Mouse (Mus musculus): Measurements from ENCODE around the gene Bmp2. TPM values are rescaled to one million over a fixed set of nuclear protein-coding genes. Genes with fewer than 3 reads are reported as not detected.

Bmp2 gene
- polyA plus RNA-seq, 1 experiment from 2014 or later = 0.78 TPM

GRCm38 (mm10) chr2:133522121-133522520 is 29.8 kb upstream of the Bmp2 start:
- H3K9ac ChIP-seq (replicated peaks; ENCODE audit: low read depth, low read length) = no peak overlapping the region
- ATAC-seq (ENCODE audit: low read depth) = no peak
- no peak overlapping the region for H3K4me3 ChIP-seq (ENCODE audit: low read depth, low read length)
- no peaks in the 10 kb centered on the region for H3K27me3 ChIP-seq (ENCODE audit: control insufficient read depth, insufficient read depth, low read length)
- H3K4me1 ChIP-seq (ENCODE audit: control insufficient read depth, insufficient read depth, low read length) = no peaks in the 10 kb centered on the region
- no peaks in the 10 kb centered on the region for H3K9me3 ChIP-seq (ENCODE audit: control insufficient read depth, low read length)
- H3K27ac ChIP-seq (ENCODE audit: low read depth, low read length) = no peak overlapping the region
- H3K4me2 ChIP-seq (ENCODE audit: low read depth, low read length) = no peak overlapping the region
- WGBS = 88% methylated on average over 2 of the region's 2 CpGs
- no peaks in the 10 kb centered on the region for H3K36me3 ChIP-seq (ENCODE audit: control insufficient read depth, insufficient read depth, low read length)

- H3K4me3 ChIP-seq (ENCODE audit: low read depth, low read length) = no peak overlapping the region
- no peaks in the 10 kb centered on the region for H3K27me3 ChIP-seq (ENCODE audit: control insufficient read depth, insufficient read depth, low read length)
- no peak overlapping the region for H3K4me2 ChIP-seq (ENCODE audit: low read depth, low read length)
- ATAC-seq (ENCODE audit: low read depth) = no peak
- no peaks in the 10 kb centered on the region for H3K4me1 ChIP-seq (ENCODE audit: control insufficient read depth, insufficient read depth, low read length)
- no peak overlapping the region for H3K27ac ChIP-seq (ENCODE audit: low read depth, low read length)
- H3K36me3 ChIP-seq (ENCODE audit: control insufficient read depth, insufficient read depth, low read length) = no peaks in the 10 kb centered on the region
- H3K9me3 ChIP-seq (ENCODE audit: control insufficient read depth, low read length) = no peaks in the 10 kb centered on the region
- H3K9ac ChIP-seq (replicated peaks; ENCODE audit: low read depth, low read length) = no peak overlapping the region
- WGBS = 56% methylated on average over 4 of the region's 4 CpGs
These were observed 26.3 kb upstream of the Bmp2 start for GRCm38 (mm10) chr2:133525621-133526181.

DNA sequence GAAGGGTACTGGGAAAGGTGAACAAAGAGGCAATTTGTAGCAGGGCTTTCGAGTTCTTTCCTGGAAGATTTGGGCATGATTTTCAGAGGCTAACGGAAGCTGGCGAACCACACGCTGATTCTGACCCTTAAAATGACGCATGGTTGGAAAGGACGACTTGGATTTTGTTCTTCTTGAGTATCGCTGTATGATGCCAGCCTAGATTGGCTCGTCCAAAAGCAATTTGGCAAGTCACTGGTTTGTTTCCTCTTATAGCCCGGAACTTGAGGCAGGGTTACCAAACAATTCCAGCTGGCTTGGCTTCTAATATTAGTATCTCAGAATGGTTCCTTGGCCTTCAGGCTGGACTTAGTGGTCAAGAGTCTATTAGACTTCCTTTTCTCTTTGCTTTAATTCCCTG is 22.6 kb upstream of the Bmp2 start:
- no peaks in the 10 kb centered on the region for H3K9me3 ChIP-seq (ENCODE audit: control insufficient read depth, low read length)
- H3K4me2 ChIP-seq (ENCODE audit: low read depth, low read length) = no peak overlapping the region
- no peak overlapping the region for H3K4me3 ChIP-seq (ENCODE audit: low read depth, low read length)
- no peak overlapping the region for H3K27ac ChIP-seq (ENCODE audit: low read depth, low read length)
- H3K36me3 ChIP-seq (ENCODE audit: control insufficient read depth, insufficient read depth, low read length) = no peaks in the 10 kb centered on the region
- H3K4me1 ChIP-seq (ENCODE audit: control insufficient read depth, insufficient read depth, low read length) = no peaks in the 10 kb centered on the region
- 93% methylated on average over 9 of the region's 9 CpGs for WGBS
- ATAC-seq (ENCODE audit: low read depth) = no peak
- no peak overlapping the region for H3K9ac ChIP-seq (replicated peaks; ENCODE audit: low read depth, low read length)
- H3K27me3 ChIP-seq (ENCODE audit: control insufficient read depth, insufficient read depth, low read length) = no peaks in the 10 kb centered on the region

DNA sequence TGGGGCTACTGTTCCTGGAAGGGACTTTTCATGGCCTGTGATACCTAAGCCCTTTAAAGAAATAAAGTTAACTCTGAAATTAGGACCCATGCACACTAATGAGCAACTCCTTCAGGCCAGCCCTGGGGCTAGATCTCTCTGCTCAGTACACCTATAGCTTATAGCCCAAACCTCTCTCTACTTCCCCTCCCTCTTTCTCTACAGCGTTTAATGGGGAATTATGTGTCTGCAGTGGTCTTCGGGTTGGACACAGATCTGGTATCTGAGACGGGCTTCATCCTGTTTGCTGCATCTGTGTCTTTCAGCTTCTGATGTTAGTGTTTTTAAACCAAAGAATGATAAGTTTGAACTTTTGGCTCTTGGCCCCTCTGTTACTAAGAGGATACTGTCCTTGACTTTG is 18.9 kb upstream of the Bmp2 start:
- Histone ChIP-seq H3K9ac (replicated peaks; ENCODE audit: low read depth, low read length) (no peak overlapping the region), H3K27ac (ENCODE audit: low read depth, low read length) (no peak overlapping the region), H3K4me1 (ENCODE audit: control insufficient read depth, insufficient read depth, low read length) (no peaks in the 10 kb centered on the region), H3K4me3 (ENCODE audit: low read depth, low read length) (no peak overlapping the region), H3K9me3 (ENCODE audit: control insufficient read depth, low read length) (no peaks in the 10 kb centered on the region), H3K27me3 (ENCODE audit: control insufficient read depth, insufficient read depth, low read length) (no peaks in the 10 kb centered on the region), H3K36me3 (ENCODE audit: control insufficient read depth, insufficient read depth, low read length) (no peaks in the 10 kb centered on the region), H3K4me2 (ENCODE audit: low read depth, low read length) (no peak overlapping the region)
- WGBS = 81% methylated on average over 3 of the region's 3 CpGs
- ATAC-seq (ENCODE audit: low read depth) = no peak

DNA sequence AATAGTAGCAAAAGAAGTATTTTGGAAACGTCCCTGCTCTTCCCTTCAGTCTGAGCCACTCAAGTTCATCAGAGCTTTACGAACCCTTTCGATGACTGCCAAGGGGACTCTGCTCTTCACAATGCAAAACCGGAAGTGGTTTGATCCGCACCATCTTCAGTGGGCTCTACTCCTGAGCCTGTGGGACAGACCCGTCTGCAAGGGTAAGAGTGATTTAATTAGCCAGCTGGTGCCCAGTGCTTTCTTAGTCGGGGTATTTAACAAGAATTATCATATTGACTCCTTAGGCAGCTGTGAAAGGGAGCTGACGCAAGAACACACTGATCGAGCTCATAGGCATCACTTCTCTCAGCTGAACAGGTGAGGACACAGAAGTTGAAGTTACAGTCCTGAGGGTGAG is 16.5 kb upstream of the Bmp2 start:
- Histone ChIP-seq H3K9ac (replicated peaks; ENCODE audit: low read depth, low read length) (no peak overlapping the region), H3K9me3 (ENCODE audit: control insufficient read depth, low read length) (no peaks in the 10 kb centered on the region), H3K4me1 (ENCODE audit: control insufficient read depth, insufficient read depth, low read length) (no peaks in the 10 kb centered on the region), H3K27ac (ENCODE audit: low read depth, low read length) (no peak overlapping the region), H3K27me3 (ENCODE audit: control insufficient read depth, insufficient read depth, low read length) (no peaks in the 10 kb centered on the region), H3K4me3 (ENCODE audit: low read depth, low read length) (no peak overlapping the region), H3K4me2 (ENCODE audit: low read depth, low read length) (no peak overlapping the region), H3K36me3 (ENCODE audit: control insufficient read depth, insufficient read depth, low read length) (no peaks in the 10 kb centered on the region)
- no peak for ATAC-seq (ENCODE audit: low read depth)
- WGBS = 65% methylated on average over 9 of the region's 9 CpGs

GRCm38 (mm10) chr2:133536812-133537211 is 15.1 kb upstream of the Bmp2 start:
- Histone ChIP-seq H3K9ac (replicated peaks; ENCODE audit: low read depth, low read length) (no peak overlapping the region), H3K4me3 (ENCODE audit: low read depth, low read length) (no peak overlapping the region), H3K27me3 (ENCODE audit: control insufficient read depth, insufficient read depth, low read length) (no peaks in the 10 kb centered on the region), H3K4me1 (ENCODE audit: control insufficient read depth, insufficient read depth, low read length) (no peaks in the 10 kb centered on the region), H3K9me3 (ENCODE audit: control insufficient read depth, low read length) (no peaks in the 10 kb centered on the region), H3K36me3 (ENCODE audit: control insufficient read depth, insufficient read depth, low read length) (no peaks in the 10 kb centered on the region), H3K27ac (ENCODE audit: low read depth, low read length) (no peak overlapping the region), H3K4me2 (ENCODE audit: low read depth, low read length) (no peak overlapping the region)
- 88% methylated on average over 7 of the region's 7 CpGs for WGBS
- ATAC-seq (ENCODE audit: low read depth) = no peak

- H3K36me3 ChIP-seq (ENCODE audit: control insufficient read depth, insufficient read depth, low read length) = no peaks in the 10 kb centered on the region
- H3K4me2 ChIP-seq (ENCODE audit: low read depth, low read length) = no peak overlapping the region
- H3K27ac ChIP-seq (ENCODE audit: low read depth, low read length) = no peak overlapping the region
- H3K27me3 ChIP-seq (ENCODE audit: control insufficient read depth, insufficient read depth, low read length) = no peaks in the 10 kb centered on the region
- no peak for ATAC-seq (ENCODE audit: low read depth)
- WGBS = 43% methylated on average over 1 of the region's 1 CpGs
- H3K4me1 ChIP-seq (ENCODE audit: control insufficient read depth, insufficient read depth, low read length) = no peaks in the 10 kb centered on the region
- no peaks in the 10 kb centered on the region for H3K9me3 ChIP-seq (ENCODE audit: control insufficient read depth, low read length)
- H3K9ac ChIP-seq (replicated peaks; ENCODE audit: low read depth, low read length) = no peak overlapping the region
- no peak overlapping the region for H3K4me3 ChIP-seq (ENCODE audit: low read depth, low read length)
These were observed 11.3 kb upstream of the Bmp2 start for GRCm38 (mm10) chr2:133540702-133541101.

GRCm38 (mm10) chr2:133550238-133550682 is 1.7 kb upstream of the Bmp2 start:
- H3K9me3 ChIP-seq (ENCODE audit: control insufficient read depth, low read length) = no peaks in the 10 kb centered on the region
- no peak overlapping the region for H3K9ac ChIP-seq (replicated peaks; ENCODE audit: low read depth, low read length)
- H3K4me3 ChIP-seq (ENCODE audit: low read depth, low read length) = no peak overlapping the region
- no peak for ATAC-seq (ENCODE audit: low read depth)
- WGBS = 31% methylated on average over 4 of the region's 4 CpGs
- no peak overlapping the region for H3K27ac ChIP-seq (ENCODE audit: low read depth, low read length)
- no peaks in the 10 kb centered on the region for H3K36me3 ChIP-seq (ENCODE audit: control insufficient read depth, insufficient read depth, low read length)
- no peak overlapping the region for H3K4me2 ChIP-seq (ENCODE audit: low read depth, low read length)
- H3K4me1 ChIP-seq (ENCODE audit: control insufficient read depth, insufficient read depth, low read length) = peaks cover 8% of the 10 kb centered on the region
- peaks cover 32% of the 10 kb centered on the region for H3K27me3 ChIP-seq (ENCODE audit: control insufficient read depth, insufficient read depth, low read length)

GRCm38 (mm10) chr2:133552842-133553465 is 995 bp downstream of the Bmp2 start:
- Histone ChIP-seq H3K9ac (replicated peaks; ENCODE audit: low read depth, low read length) (peak overlapping the region; percentile 48), H3K27ac (ENCODE audit: low read depth, low read length) (no peak overlapping the region), H3K4me2 (ENCODE audit: low read depth, low read length) (peak overlapping the region; percentile 97), H3K36me3 (ENCODE audit: control insufficient read depth, insufficient read depth, low read length) (no peaks in the 10 kb centered on the region), H3K4me3 (ENCODE audit: low read depth, low read length) (peak overlapping the region; percentile 63), H3K9me3 (ENCODE audit: control insufficient read depth, low read length) (no peaks in the 10 kb centered on the region), H3K27me3 (ENCODE audit: control insufficient read depth, insufficient read depth, low read length) (peaks cover 37% of the 10 kb centered on the region), H3K4me1 (ENCODE audit: control insufficient read depth, insufficient read depth, low read length) (peaks cover 8% of the 10 kb centered on the region)
- ATAC-seq (ENCODE audit: low read depth) = peak; percentile 26; the same call in 1 of the 2 replicates
- WGBS = 1% methylated on average over 48 of the region's 48 CpGs
